Mouse (Mus musculus) hindbrain, embryonic 13.5 days (tissue): Measurements from ENCODE around the gene Gm47955. TPM values are rescaled to one million over a fixed set of nuclear protein-coding genes. Genes with fewer than 3 reads are reported as not detected.

ENCODE experiments used
- ATAC-seq: fragments of 200-750 bp; cut with Nextera tagmentation; 2 replicates; pipeline ENCODE4 v1.8.0; 2017; ENCODE audit warnings: moderate TSS enrichment; ENCODE audit not compliant: low FRiP score
- H3K27ac ChIP-seq: fragments of 300-500 bp; sonication (generic); 2 replicates; pipeline ENCODE4 v1.5.1; 2015; ENCODE audit warnings: inconsistent platforms, mild to moderate bottlenecking, moderate library complexity
- H3K27me3 ChIP-seq: fragments of 300-500 bp; sonication (generic); 2 replicates; pipeline ENCODE4 v1.6.1; 2015; ENCODE audit warnings: mild to moderate bottlenecking, inconsistent platforms
- H3K36me3 ChIP-seq: fragments of 300-500 bp; sonication (generic); 2 replicates; pipeline ENCODE4 v1.6.1; 2015; ENCODE audit warnings: mild to moderate bottlenecking, inconsistent platforms
- H3K4me1 ChIP-seq: fragments of 300-500 bp; sonication (generic); replicated peaks from 2 replicates; pipeline ENCODE4 v1.6.1; 2015; ENCODE audit warnings: inconsistent platforms
- H3K4me2 ChIP-seq: fragments of 300-500 bp; sonication (generic); 2 replicates; pipeline ENCODE4 v1.6.1; 2015; ENCODE audit warnings: inconsistent platforms, mild to moderate bottlenecking, moderate library complexity
- H3K4me3 ChIP-seq: fragments of 300-500 bp; sonication (generic); 2 replicates; pipeline ENCODE4 v1.5.1; 2015; ENCODE audit warnings: mild to moderate bottlenecking, inconsistent platforms
- H3K9ac ChIP-seq: fragments of 300-500 bp; sonication (generic); 2 replicates; pipeline ENCODE4 v1.6.1; 2015; ENCODE audit warnings: mild to moderate bottlenecking, inconsistent platforms
- H3K9me3 ChIP-seq: fragments of 300-500 bp; sonication (generic); 2 replicates; pipeline ENCODE4 v1.6.1; 2016; ENCODE audit warnings: inconsistent platforms
- WGBS: fragments of 180-500 bp; shearing (Covaris S2); methylation state at CpG from one replicate; pipeline ENCODE4 v1.1.7; 2015; 5-methylcytosine and 5-hydroxymethylcytosine counted together
- polyA plus RNA-seq: library from polyadenylated mRNA; unstranded; fragments of >200 nt; fragmentation: Nextera tagmentation; extraction: Ambion mirVana; gene quantifications from 2 replicates; pipeline ENCODE4 v1.2.1, GENCODE M21; 2015

Gene Gm47955
- polyA plus RNA-seq, 1 experiment from 2014 or later, result not detected

GRCm38 (mm10) chr1:83006218-83007179 is 46.4 kb downstream of the Gm47955 start:
- Histone ChIP-seq H3K36me3 (no peaks in the 10 kb centered on the region), H3K27ac (no peak overlapping the region), H3K27me3 (no peaks in the 10 kb centered on the region), H3K4me2 (no peak overlapping the region), H3K9ac (no peak overlapping the region), H3K4me3 (no peak overlapping the region), H3K9me3 (no peaks in the 10 kb centered on the region), H3K4me1 (no peaks in the 10 kb centered on the region)
- ATAC-seq, result no peak
- WGBS, result 88% methylated on average over 8 of the region's 8 CpGs

- no peak for ATAC-seq
These were observed 47.4 kb downstream of the Gm47955 start for GRCm38 (mm10) chr1:83007471-83007870.

More at GRCm38 (mm10) chr1:83007471-83007870, 47.4 kb downstream of the Gm47955 start:
- H3K9me3 ChIP-seq, result no peaks in the 10 kb centered on the region
- no peaks in the 10 kb centered on the region for H3K36me3 ChIP-seq
- no peaks in the 10 kb centered on the region for H3K27me3 ChIP-seq
- WGBS, result 70% methylated on average over 6 of the region's 6 CpGs
- H3K9ac ChIP-seq, result no peak overlapping the region
- no peak overlapping the region for H3K4me2 ChIP-seq
- no peaks in the 10 kb centered on the region for H3K4me1 ChIP-seq
- no peak overlapping the region for H3K27ac ChIP-seq
- no peak overlapping the region for H3K4me3 ChIP-seq

Other genes starting within 250 kb of the Gm47955 start
- 350 and 364 TPM in 2 replicates for gene Mff, start 235.4 kb upstream of the Gm47955 start, polyA plus RNA-seq
- gene Tm4sf20, start 191.8 kb upstream of the Gm47955 start, polyA plus RNA-seq, result not detected in 2 replicates
- not detected in 2 replicates for gene Gm47791, start 189.0 kb upstream of the Gm47955 start, polyA plus RNA-seq
- gene Agfg1, start 120.8 kb upstream of the Gm47955 start, polyA plus RNA-seq, result 28.7 and 32.6 TPM in 2 replicates
- 0.21 and 0.41 TPM in 2 replicates for gene A030005L19Rik, start 47.0 kb upstream of the Gm47955 start, polyA plus RNA-seq
- gene A030014E15Rik, start 35.4 kb upstream of the Gm47955 start, polyA plus RNA-seq, result not detected in 2 replicates
- gene Gm6217, start 28.9 kb upstream of the Gm47955 start, polyA plus RNA-seq, result not detected in 2 replicates
- not detected in 2 replicates for gene A030003K21Rik, start 16.9 kb upstream of the Gm47955 start, polyA plus RNA-seq
- gene Gm7544, start 4.3 kb upstream of the Gm47955 start, polyA plus RNA-seq, result not detected in 2 replicates
- gene Gm47959, start 40.3 kb downstream of the Gm47955 start, polyA plus RNA-seq, result not detected in 2 replicates
- gene Slc19a3, start 78.2 kb downstream of the Gm47955 start, polyA plus RNA-seq, result 0.64 and 0.80 TPM in 2 replicates
- gene Krtap28-10, start 82.2 kb downstream of the Gm47955 start, polyA plus RNA-seq, result not detected in 2 replicates
- gene Gm47969, start 84.6 kb downstream of the Gm47955 start, polyA plus RNA-seq, result not detected in 2 replicates
- not detected in 2 replicates for gene A030005K14Rik, start 99.1 kb downstream of the Gm47955 start, polyA plus RNA-seq
- gene Krtap28-13, start 100.6 kb downstream of the Gm47955 start, polyA plus RNA-seq, result not detected in 2 replicates
- not detected in 2 replicates for gene Ccl20, start 156.5 kb downstream of the Gm47955 start, polyA plus RNA-seq
- 0.76 and 1.5 TPM in 2 replicates for gene Daw1, start 199.5 kb downstream of the Gm47955 start, polyA plus RNA-seq